23 mouse cellular contexts compared by ENCODE assay signal in genomic region chr10:80794750-80795149, GRCm38 (mm10). TPM values are rescaled to one million over a fixed set of nuclear protein-coding genes. Genes with fewer than 3 reads are reported as not detected.
DNase-seq lines count a peak whose midpoint lies in the region; ATAC-seq and TF ChIP-seq lines count a peak whose summit lies in the region.
"Had no signal": no experiment of that assay in that cellular context is flagged by ENCODE, and none has a peak within 500 bp of the region (broad histone marks: within the 10 kb centered on the region; RNA-seq: fewer than 3 reads in every experiment).

No protein-coding gene starts in this region.

- TF ChIP-seq CTCF in stomach, postnatal 0 days (IDR thresholded peaks at IDR 0.05; ENCODE audit: low read depth) = no peak

- 0 out of 2 replicates have a peak overlapping the region, but pooled peaks have one; percentile 7 for H3K27ac ChIP-seq in heart, embryonic 10.5 days
- no peak overlapping the region for H3K27ac ChIP-seq in heart, embryonic 12.5 days (ENCODE audit: poor library complexity, severe bottlenecking)
- H3K27ac ChIP-seq in liver, embryonic 12.5 days = peak overlapping the region; percentile 13
- peak overlapping the region; percentile 21; the same call in 1 of the 2 replicates for H3K27ac ChIP-seq in stomach, embryonic 14.5 days (ENCODE audit: low read length)
- H3K27ac ChIP-seq in stomach, postnatal 0 days (replicated peaks) = no peak overlapping the region
- H3K27ac ChIP-seq: left cerebral cortex, adult 2 months; limb, embryonic 13.5 days; liver, embryonic 14.5 days had no signal

- H3K4me2 ChIP-seq in heart, embryonic 12.5 days = no peak overlapping the region
- no peak overlapping the region for H3K4me2 ChIP-seq in liver, embryonic 12.5 days
- H3K4me2 ChIP-seq in stomach, embryonic 14.5 days (replicated peaks; ENCODE audit: low read depth, low read length) = no peak overlapping the region
- no peak overlapping the region for H3K4me2 ChIP-seq in stomach, postnatal 0 days (replicated peaks; ENCODE audit: low read depth)
- H3K4me2 ChIP-seq: limb, embryonic 13.5 days; lung, embryonic 14.5 days had no signal

- H3K27me3 ChIP-seq in heart, embryonic 10.5 days (ENCODE audit: insufficient read depth, poor library complexity, severe bottlenecking) = no peaks in the 10 kb centered on the region
- H3K27me3 ChIP-seq in heart, embryonic 12.5 days (replicated peaks) = no peaks in the 10 kb centered on the region
- no peaks in the 10 kb centered on the region for H3K27me3 ChIP-seq in liver, embryonic 12.5 days (replicated peaks)
- H3K27me3 ChIP-seq in stomach, embryonic 14.5 days (ENCODE audit: control insufficient read depth, insufficient read depth, low read length) = no peaks in the 10 kb centered on the region
- no peaks in the 10 kb centered on the region for H3K27me3 ChIP-seq in stomach, postnatal 0 days (ENCODE audit: control insufficient read depth, insufficient read depth, low read length)
- H3K27me3 ChIP-seq: limb, embryonic 13.5 days had no signal

- peaks cover 48% of the 10 kb centered on the region for H3K4me1 ChIP-seq in heart, embryonic 10.5 days
- H3K4me1 ChIP-seq in heart, embryonic 12.5 days (replicated peaks) = peaks cover 43% of the 10 kb centered on the region
- peaks cover 47% of the 10 kb centered on the region for H3K4me1 ChIP-seq in liver, embryonic 12.5 days
- H3K4me1 ChIP-seq in stomach, embryonic 14.5 days (ENCODE audit: control insufficient read depth, insufficient read depth, low read length) = peaks cover 16% of the 10 kb centered on the region
- peaks cover 6% of the 10 kb centered on the region for H3K4me1 ChIP-seq in stomach, postnatal 0 days (replicated peaks; ENCODE audit: control insufficient read depth, insufficient read depth)

- H3K9me3 ChIP-seq in heart, embryonic 10.5 days = no peaks in the 10 kb centered on the region
- no peaks in the 10 kb centered on the region for H3K9me3 ChIP-seq in heart, embryonic 12.5 days (replicated peaks)
- H3K9me3 ChIP-seq in liver, embryonic 12.5 days (replicated peaks) = no peaks in the 10 kb centered on the region
- H3K9me3 ChIP-seq in stomach, embryonic 14.5 days (ENCODE audit: control insufficient read depth, low read depth, low read length) = no peaks in the 10 kb centered on the region
- no peaks in the 10 kb centered on the region for H3K9me3 ChIP-seq in stomach, postnatal 0 days (ENCODE audit: control insufficient read depth, low read length)
- H3K9me3 ChIP-seq: limb, embryonic 13.5 days had no signal

- no peak for ATAC-seq in heart, embryonic 12.5 days (ENCODE audit: insufficient number of reproducible peaks, low FRiP score)
- ATAC-seq in liver, embryonic 12.5 days = no peak
- no peak for ATAC-seq in stomach, embryonic 14.5 days (ENCODE audit: insufficient number of reproducible peaks, insufficient read depth, low FRiP score, low read depth)
- no peak for ATAC-seq in stomach, postnatal 0 days (ENCODE audit: low FRiP score, low TSS enrichment)
- ATAC-seq: forebrain, postnatal 0 days; intestine, embryonic 16.5 days had no signal

- H3K4me3 ChIP-seq in heart, embryonic 10.5 days = no peak overlapping the region
- H3K4me3 ChIP-seq in heart, embryonic 12.5 days = no peak overlapping the region
- no peak overlapping the region for H3K4me3 ChIP-seq in liver, embryonic 12.5 days
- H3K4me3 ChIP-seq in stomach, embryonic 14.5 days (ENCODE audit: low read depth, low read length) = no peak overlapping the region
- no peak overlapping the region for H3K4me3 ChIP-seq in stomach, postnatal 0 days (ENCODE audit: low read depth, low read length)
- H3K4me3 ChIP-seq: left cerebral cortex, adult 2 months; limb, embryonic 13.5 days had no signal

- 87% methylated on average over 8 of the region's 8 CpGs for WGBS in heart, embryonic 10.5 days
- 91% methylated on average over 8 of the region's 8 CpGs for WGBS in heart, embryonic 12.5 days
- WGBS in liver, embryonic 12.5 days (ENCODE audit: insufficient replicate concordance) = 88% methylated on average over 8 of the region's 8 CpGs
- WGBS in stomach, embryonic 14.5 days = 83% methylated on average over 8 of the region's 8 CpGs
- 69% methylated on average over 8 of the region's 8 CpGs for WGBS in stomach, postnatal 0 days

- peak; percentile 50 for DNase-seq in cerebellum, adult 9-11 months
- no peak for DNase-seq in cerebellum, postnatal 4 days (ENCODE audit: low spot score in 2 of 2)
- no peak for DNase-seq in heart, embryonic 10.5 days (ENCODE audit: low spot score)
- DNase-seq in liver = no peak
- DNase-seq in stomach, postnatal 0 days (ENCODE audit: low spot score) = no peak
- DNase-seq: adrenal gland, postnatal 25 days; cerebellum, adult 18-20 months; forebrain, postnatal 0 days; kidney, adult 9 months; kidney, postnatal 14 days; lung, embryonic 14.5 days; lung, postnatal 14 days; right cerebral cortex, postnatal 25 days; thymus, adult 2 months; thymus, postnatal 36 days had no signal

- TF ChIP-seq EP300 in stomach, postnatal 0 days (optimal IDR thresholded peaks at IDR 0.05) = no peak

- H3K36me3 ChIP-seq in heart, embryonic 10.5 days = peaks cover 69% of the 10 kb centered on the region
- peaks cover 67% of the 10 kb centered on the region for H3K36me3 ChIP-seq in heart, embryonic 12.5 days
- H3K36me3 ChIP-seq in liver, embryonic 12.5 days = peaks cover 73% of the 10 kb centered on the region
- peaks cover 54% of the 10 kb centered on the region for H3K36me3 ChIP-seq in stomach, embryonic 14.5 days (ENCODE audit: control insufficient read depth, insufficient read depth, low read length)
- H3K36me3 ChIP-seq in stomach, postnatal 0 days (ENCODE audit: control insufficient read depth, insufficient read depth, low read length) = peaks cover 34% of the 10 kb centered on the region

- H3K9ac ChIP-seq in heart, embryonic 12.5 days = no peak overlapping the region
- H3K9ac ChIP-seq in liver, embryonic 12.5 days = no peak overlapping the region
- H3K9ac ChIP-seq in stomach, embryonic 14.5 days (replicated peaks; ENCODE audit: low read depth, low read length) = no peak overlapping the region
- no peak overlapping the region; the same call in 1 of the 2 replicates for H3K9ac ChIP-seq in stomach, postnatal 0 days (ENCODE audit: low read length)
- H3K9ac ChIP-seq: forebrain, postnatal 0 days; limb, embryonic 13.5 days; liver, embryonic 14.5 days; lung, embryonic 14.5 days had no signal

RNA-seq across cellular contexts. Expression of gene Sf3a2, which starts 3.2 kb away (rescaled TPM):
- polyA plus RNA-seq in heart, embryonic 10.5 days (2016; fragmentation: Nextera tagmentation; extraction: Ambion mirVana) = 70.6 and 84.1 TPM in 2 replicates
- polyA plus RNA-seq in heart, embryonic 12.5 days (2016; fragmentation: Nextera tagmentation; extraction: Ambion mirVana) = 51.2 and 58.3 TPM in 2 replicates
- 53.5 and 54.1 TPM in 2 replicates for polyA plus RNA-seq in liver, embryonic 12.5 days (2016; fragmentation: Nextera tagmentation; extraction: Ambion mirVana)
- 77.7 and 81.8 TPM in 2 replicates for polyA plus RNA-seq in stomach, embryonic 14.5 days (2014; fragmentation: Nextera tagmentation; extraction: Ambion mirVana)
- polyA plus RNA-seq in stomach, postnatal 0 days (2015; fragmentation: Nextera tagmentation; extraction: Ambion mirVana) = 27.7 and 31.8 TPM in 2 replicates

RNA-seq across cellular contexts. Expression of gene Plekhj1, which starts 3.7 kb away (rescaled TPM):
- polyA plus RNA-seq in heart, embryonic 10.5 days (2016; fragmentation: Nextera tagmentation; extraction: Ambion mirVana) = 116 and 151 TPM in 2 replicates
- 82.4 and 83.2 TPM in 2 replicates for polyA plus RNA-seq in heart, embryonic 12.5 days (2016; fragmentation: Nextera tagmentation; extraction: Ambion mirVana)
- 134 and 137 TPM in 2 replicates for polyA plus RNA-seq in liver, embryonic 12.5 days (2016; fragmentation: Nextera tagmentation; extraction: Ambion mirVana)
- 110 and 116 TPM in 2 replicates for polyA plus RNA-seq in stomach, embryonic 14.5 days (2014; fragmentation: Nextera tagmentation; extraction: Ambion mirVana)
- 62.0 and 65.8 TPM in 2 replicates for polyA plus RNA-seq in stomach, postnatal 0 days (2015; fragmentation: Nextera tagmentation; extraction: Ambion mirVana)

RNA-seq across cellular contexts. Expression of gene Amh, which starts 10.3 kb away (rescaled TPM):
- not detected in 2 replicates for polyA plus RNA-seq in heart, embryonic 10.5 days (2016; fragmentation: Nextera tagmentation; extraction: Ambion mirVana)
- polyA plus RNA-seq in heart, embryonic 12.5 days (2016; fragmentation: Nextera tagmentation; extraction: Ambion mirVana) = 0.14 and 0.23 TPM in 2 replicates
- 0.07 TPM in 1 of 2 replicates, not detected in the other for polyA plus RNA-seq in liver, embryonic 12.5 days (2016; fragmentation: Nextera tagmentation; extraction: Ambion mirVana)
- not detected in 2 replicates for polyA plus RNA-seq in stomach, embryonic 14.5 days (2014; fragmentation: Nextera tagmentation; extraction: Ambion mirVana)
- polyA plus RNA-seq in stomach, postnatal 0 days (2015; fragmentation: Nextera tagmentation; extraction: Ambion mirVana) = 6.8 and 6.9 TPM in 2 replicates
- polyA plus RNA-seq: embryonic facial prominence, embryonic 11.5 days; forebrain, postnatal 0 days; limb, embryonic 13.5 days had no signal

RNA-seq across cellular contexts. Expression of gene Jsrp1, which starts 18.5 kb away (rescaled TPM):
- 7.9 and 8.8 TPM in 2 replicates for polyA plus RNA-seq in heart, embryonic 10.5 days (2016; fragmentation: Nextera tagmentation; extraction: Ambion mirVana)
- polyA plus RNA-seq in heart, embryonic 12.5 days (2016; fragmentation: Nextera tagmentation; extraction: Ambion mirVana) = 6.1 and 6.7 TPM in 2 replicates
- 0.18 and 0.46 TPM in 2 replicates for polyA plus RNA-seq in liver, embryonic 12.5 days (2016; fragmentation: Nextera tagmentation; extraction: Ambion mirVana)
- polyA plus RNA-seq in stomach, embryonic 14.5 days (2014; fragmentation: Nextera tagmentation; extraction: Ambion mirVana) = 0.45 and 1.4 TPM in 2 replicates
- polyA plus RNA-seq in stomach, postnatal 0 days (2015; fragmentation: Nextera tagmentation; extraction: Ambion mirVana) = 0.86 and 0.96 TPM in 2 replicates
- polyA plus RNA-seq: liver, embryonic 14.5 days; thymus, adult 2 months had no signal

RNA-seq across cellular contexts. Expression of gene Oaz1, which starts 31.7 kb away (rescaled TPM):
- 2,064 and 2,176 TPM in 2 replicates for polyA plus RNA-seq in heart, embryonic 10.5 days (2016; fragmentation: Nextera tagmentation; extraction: Ambion mirVana)
- 1,577 and 1,597 TPM in 2 replicates for polyA plus RNA-seq in heart, embryonic 12.5 days (2016; fragmentation: Nextera tagmentation; extraction: Ambion mirVana)
- 1,528 and 1,635 TPM in 2 replicates for polyA plus RNA-seq in liver, embryonic 12.5 days (2016; fragmentation: Nextera tagmentation; extraction: Ambion mirVana)
- 1,724 and 1,898 TPM in 2 replicates for polyA plus RNA-seq in stomach, embryonic 14.5 days (2014; fragmentation: Nextera tagmentation; extraction: Ambion mirVana)
- 1,070 and 1,103 TPM in 2 replicates for polyA plus RNA-seq in stomach, postnatal 0 days (2015; fragmentation: Nextera tagmentation; extraction: Ambion mirVana)

Comparison
In these comparisons a context has a peak if more than half of its experiments do, and no peak if none do; other contexts are left out.
1. H3K27ac ChIP-seq: peak in heart, embryonic 10.5 days (single experiment), liver, embryonic 12.5 days (single experiment) and stomach, embryonic 14.5 days (single experiment); none in heart, embryonic 12.5 days (single experiment) and stomach, postnatal 0 days (single experiment).